Mouse (Mus musculus) neural tube, embryonic 10.5 days (tissue): ENCODE measurements at regions not wholly inside any gene's neighbourhood (a gene's known extent, or its start where the extent isn't known, plus 50 kb on each side); places are given as distances from the start of the nearest gene placed in this dataset.

ENCODE experiments used
- DNase-seq: peaks from one replicate; pipeline ENCODE4 v3.0.0-alpha.2; 2017; ENCODE audit warnings: low spot score; ENCODE audit errors: extremely low spot score

DNA sequence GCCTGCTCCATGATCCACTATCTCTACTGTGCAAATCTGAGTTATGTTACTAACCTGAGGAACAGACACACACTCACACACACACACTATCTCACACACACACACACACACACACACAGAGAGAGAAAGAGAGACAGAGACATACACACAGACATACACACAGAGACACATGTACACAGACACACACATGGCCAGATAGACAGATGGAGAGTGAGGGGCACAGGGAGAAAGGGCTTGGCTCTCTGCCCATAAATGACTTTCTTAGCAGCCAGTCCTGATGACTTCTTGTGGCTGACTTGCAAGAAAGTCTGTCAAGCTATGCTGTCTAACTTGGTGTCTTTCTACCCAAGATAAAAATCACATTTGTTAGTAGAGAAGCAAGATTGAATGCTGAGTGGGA, 63.7 kb upstream of the Kirrel3 start:
- DNase-seq, result no peak

DNA sequence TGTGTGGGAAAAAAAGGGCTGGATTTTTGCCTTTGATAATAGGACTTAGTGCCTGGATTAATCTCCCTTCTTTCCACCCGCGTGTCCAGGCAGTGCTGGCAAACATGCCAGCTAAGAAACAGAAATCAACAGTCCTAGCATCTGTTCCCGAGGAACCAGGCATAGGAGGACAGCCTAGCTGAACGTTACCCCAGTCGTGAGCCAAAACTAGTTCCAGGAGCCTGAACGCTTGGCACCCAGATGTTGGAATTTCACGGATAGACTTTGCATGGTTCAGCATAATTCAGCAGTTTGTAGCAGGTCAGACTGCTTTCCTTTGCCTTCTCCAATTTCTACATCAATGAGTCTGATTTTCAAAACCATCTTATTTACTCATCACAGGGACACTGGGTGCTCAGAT, 62.6 kb upstream of the Kirrel3 start:
- DNase-seq, result no peak

GRCm38 (mm10) chr9:34426589-34426988, 59.1 kb upstream of the Kirrel3 start:
- no peak for DNase-seq

DNA sequence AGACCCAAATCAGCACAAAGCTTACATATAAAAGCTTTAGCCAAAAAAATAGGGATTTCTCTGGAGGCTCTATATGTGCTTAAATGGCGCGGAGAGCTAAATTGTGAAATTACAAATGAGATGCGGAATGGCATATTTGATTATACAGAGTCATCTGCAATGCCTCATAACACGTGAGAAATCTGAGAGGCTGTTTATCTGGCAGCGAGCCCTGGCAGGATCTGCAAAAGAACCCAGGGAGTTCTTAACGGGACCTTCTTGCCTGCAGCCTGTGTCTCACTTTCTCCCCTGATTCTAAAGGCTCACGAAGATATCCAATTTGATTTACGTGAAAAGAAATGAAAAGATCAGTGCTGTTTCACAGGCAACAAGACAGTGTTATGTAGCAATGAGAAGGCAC, 58.0 kb upstream of the Kirrel3 start:
- no peak for DNase-seq
